Mouse (Mus musculus): ENCODE measurements around the gene Spsb2.
"Not testable (repeated sequence)": the region's sequence is repeated elsewhere in the genome, so short reads cannot be mapped to it uniquely, and the experiment has no call there.

Gene Spsb2

GRCm38 (mm10) chr6:124808358-124809012 lies at the start of gene Spsb2:
Spsb2 (plus strand) TSS chr6:124808661.
- peak; percentile 62 for DNase-seq (ENCODE audit: low spot score)

- no peak for DNase-seq (ENCODE audit: low spot score)
Observed at GRCm38 (mm10) chr6:124758849-124759232, 49.6 kb upstream of the Spsb2 start.

- no peak for DNase-seq (ENCODE audit: low spot score)
Observed at GRCm38 (mm10) chr6:124759259-124759658, 49.2 kb upstream of the Spsb2 start.

- no peak for DNase-seq (ENCODE audit: low spot score)
Observed at GRCm38 (mm10) chr6:124765951-124766350, 42.5 kb upstream of the Spsb2 start.

GRCm38 (mm10) chr6:124767536-124767919 lies 40.9 kb upstream of the Spsb2 start:
- no peak for DNase-seq (ENCODE audit: low spot score)

GRCm38 (mm10) chr6:124767920-124768703 lies 40.3 kb upstream of the Spsb2 start:
- DNase-seq (ENCODE audit: low spot score): no peak

- no peak for DNase-seq (ENCODE audit: low spot score)
Observed at GRCm38 (mm10) chr6:124768704-124769044, 39.8 kb upstream of the Spsb2 start.

- no peak for DNase-seq (ENCODE audit: low spot score)
Observed at GRCm38 (mm10) chr6:124769101-124769765, 39.2 kb upstream of the Spsb2 start, which contains the start of gene Eno2. Eno2 (minus strand) TSS chr6:124769673.

- no peak for DNase-seq (ENCODE audit: low spot score)
Observed at GRCm38 (mm10) chr6:124770013-124770412, 38.4 kb upstream of the Spsb2 start.

DNA sequence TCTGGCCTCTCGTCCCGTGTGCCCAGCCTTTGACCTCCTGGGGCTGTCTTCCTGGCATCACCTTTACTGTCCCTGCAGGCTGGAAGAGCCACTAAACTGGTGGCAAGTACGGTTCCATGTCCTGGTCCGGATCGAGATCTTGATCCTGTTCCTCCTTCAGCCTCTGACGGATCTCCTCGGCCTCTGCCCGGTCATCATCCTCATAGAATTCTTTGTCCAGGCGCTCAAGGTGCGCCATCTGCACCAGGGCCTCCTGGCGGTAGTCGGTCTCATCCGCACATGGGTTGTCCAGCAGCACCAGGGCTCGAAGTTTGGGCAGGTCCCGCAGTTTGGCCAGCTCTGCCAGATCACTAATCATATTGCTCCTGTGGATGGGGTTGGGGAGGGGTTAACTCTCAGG lies 38.0 kb upstream of the Spsb2 start:
- DNase-seq (ENCODE audit: low spot score): no peak

DNA sequence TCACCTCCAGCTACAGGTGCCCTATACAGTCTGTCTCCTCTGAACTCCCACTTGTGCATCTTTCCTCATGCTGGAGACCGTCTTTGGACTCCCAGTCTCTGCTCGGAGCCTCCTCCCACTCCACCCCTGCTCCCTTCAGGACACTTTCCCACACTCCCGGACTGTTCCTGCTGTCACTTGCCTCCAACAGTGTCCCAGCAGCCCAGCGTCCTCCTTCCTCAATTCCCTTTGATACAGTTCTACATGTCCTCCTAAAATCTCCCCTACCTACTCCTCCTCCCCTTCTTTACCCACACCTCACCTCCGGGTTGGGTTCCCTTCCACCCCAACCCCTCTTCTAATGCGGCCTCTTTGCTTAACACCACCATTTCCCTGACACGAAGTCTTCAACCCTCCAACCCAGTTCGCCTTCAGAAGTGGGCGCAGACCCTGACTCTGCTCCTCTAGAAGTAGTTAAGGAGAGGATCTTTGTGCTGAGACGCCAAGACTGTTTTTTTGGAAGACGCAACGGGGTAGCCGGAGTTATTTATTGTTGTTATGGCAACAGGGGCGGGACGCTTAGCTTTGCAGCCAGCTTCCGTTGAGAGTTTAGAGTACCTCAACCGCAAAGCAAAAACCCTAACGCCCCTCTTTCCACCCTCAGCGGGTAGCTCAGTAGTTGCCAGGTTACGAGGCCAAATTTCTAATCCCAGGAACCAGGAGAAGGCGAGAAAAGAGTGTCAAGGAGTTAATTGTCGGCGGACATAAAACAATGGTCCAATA lies 29.1 kb upstream of the Spsb2 start, which contains the start of gene Lrrc23:
TSS of gene Lrrc23 (minus strand) at position 506 of the 762 bp plus-strand sequence.
- no peak for DNase-seq (ENCODE audit: low spot score)

- no peak for DNase-seq (ENCODE audit: low spot score)
Observed at GRCm38 (mm10) chr6:124779984-124780416, 28.5 kb upstream of the Spsb2 start.

GRCm38 (mm10) chr6:124780917-124781316 lies 27.5 kb upstream of the Spsb2 start:
- DNase-seq (ENCODE audit: low spot score): no peak

DNA sequence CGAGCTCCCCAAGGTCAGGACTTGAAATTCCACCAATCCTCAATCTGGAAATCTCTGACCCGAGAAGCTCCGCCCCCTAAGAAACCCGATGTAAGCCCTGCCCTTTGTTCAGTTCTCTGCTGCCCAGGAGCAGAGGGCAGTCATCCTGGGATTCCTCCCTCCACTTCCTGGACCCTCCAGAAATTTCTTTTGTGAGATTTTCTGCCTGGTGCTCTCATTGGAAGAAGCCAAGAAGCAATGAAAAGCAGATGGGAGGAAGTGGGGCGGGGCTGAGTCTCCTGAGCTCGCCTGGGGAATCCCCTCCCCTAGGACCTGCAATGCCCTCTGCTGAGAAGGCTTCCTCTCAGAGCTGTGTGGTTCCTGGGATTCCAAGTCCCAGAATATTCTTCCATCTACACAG lies 26.0 kb upstream of the Spsb2 start:
- no peak for DNase-seq (ENCODE audit: low spot score)

GRCm38 (mm10) chr6:124786756-124787420 lies 21.6 kb upstream of the Spsb2 start:
- no peak for DNase-seq (ENCODE audit: low spot score)

DNA sequence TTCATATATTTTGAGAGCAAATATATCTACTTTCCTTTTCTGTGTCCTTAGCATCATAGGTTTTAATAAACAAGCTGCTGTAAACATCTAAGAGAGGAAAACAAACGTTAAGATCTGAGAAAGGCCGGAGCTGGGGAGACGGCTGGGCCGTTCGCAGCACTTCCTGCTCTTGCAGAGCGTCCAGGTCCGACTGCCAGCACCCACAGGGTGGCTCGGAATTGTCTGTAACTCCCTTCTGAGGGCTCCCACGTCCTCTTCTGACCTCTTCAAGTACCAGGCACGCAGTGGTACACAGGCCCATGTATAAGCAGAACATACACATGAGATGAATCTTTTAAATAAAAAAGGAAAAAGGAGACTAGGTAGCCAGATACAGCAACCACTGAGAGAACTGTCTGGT lies 20.7 kb upstream of the Spsb2 start:
- DNase-seq (ENCODE audit: low spot score): no peak

DNA sequence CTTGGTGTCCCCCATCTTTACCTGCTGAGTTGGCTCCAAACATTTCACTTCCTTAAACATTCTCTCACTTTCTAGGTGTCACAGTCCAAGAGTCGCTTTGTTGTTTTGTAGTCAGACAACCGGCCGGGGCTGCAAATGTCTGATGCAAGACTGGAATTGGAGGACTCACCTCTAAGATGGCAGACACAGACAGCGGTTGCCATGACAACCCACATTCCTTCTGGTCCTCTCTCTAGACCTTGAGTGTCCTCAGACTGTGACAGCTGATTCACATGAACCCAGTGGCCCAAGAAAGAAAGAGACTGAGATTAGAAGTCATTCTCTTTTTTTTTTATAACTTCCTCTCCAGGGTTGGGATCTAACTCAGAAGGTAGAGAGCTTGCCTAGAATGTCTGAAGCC lies 18.9 kb upstream of the Spsb2 start:
- DNase-seq (ENCODE audit: low spot score): no peak

GRCm38 (mm10) chr6:124790121-124790520 lies 18.3 kb upstream of the Spsb2 start:
- DNase-seq (ENCODE audit: low spot score): no peak

DNA sequence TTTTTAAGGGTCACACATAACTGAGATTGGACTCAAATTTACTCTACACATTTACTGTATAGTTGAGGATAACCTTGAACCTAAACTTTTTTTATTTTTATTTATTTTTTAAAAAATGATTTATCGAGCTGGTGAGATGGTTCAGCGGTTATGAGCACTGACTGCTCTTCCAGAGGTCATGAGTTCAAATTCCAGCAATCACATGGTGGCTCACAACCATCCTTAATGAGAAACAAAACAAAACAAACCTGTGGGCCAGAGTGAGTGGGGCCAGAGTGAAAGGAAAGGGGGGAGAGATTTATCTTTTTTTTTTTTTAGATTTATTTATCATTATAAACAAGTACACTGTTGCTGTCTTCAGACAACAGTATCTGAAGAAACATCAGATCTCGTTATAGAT lies 16.6 kb upstream of the Spsb2 start:
- DNase-seq (ENCODE audit: low spot score): no peak

- DNase-seq (ENCODE audit: low spot score): no peak
Observed at GRCm38 (mm10) chr6:124795781-124796180, 12.7 kb upstream of the Spsb2 start.

DNA sequence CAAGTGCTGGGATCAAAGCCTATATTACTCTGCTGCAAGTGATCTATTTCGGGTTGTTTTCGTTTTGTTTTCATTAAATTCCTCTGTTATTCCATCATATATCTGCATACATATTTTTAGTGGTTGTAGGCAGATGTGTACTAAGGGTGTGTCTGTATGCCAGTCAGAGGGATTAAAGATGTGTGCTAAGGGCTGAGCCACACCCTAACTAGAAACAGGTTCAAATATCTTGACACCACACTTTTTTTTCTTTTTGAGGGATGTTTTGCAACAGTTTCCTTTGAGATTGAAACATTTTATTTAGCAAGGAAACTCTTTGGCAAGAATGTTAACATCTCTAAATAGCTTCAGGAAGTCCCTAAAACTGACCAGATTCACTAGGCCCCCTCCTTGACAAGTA lies 12.3 kb upstream of the Spsb2 start:
- DNase-seq (ENCODE audit: low spot score): no peak

DNA sequence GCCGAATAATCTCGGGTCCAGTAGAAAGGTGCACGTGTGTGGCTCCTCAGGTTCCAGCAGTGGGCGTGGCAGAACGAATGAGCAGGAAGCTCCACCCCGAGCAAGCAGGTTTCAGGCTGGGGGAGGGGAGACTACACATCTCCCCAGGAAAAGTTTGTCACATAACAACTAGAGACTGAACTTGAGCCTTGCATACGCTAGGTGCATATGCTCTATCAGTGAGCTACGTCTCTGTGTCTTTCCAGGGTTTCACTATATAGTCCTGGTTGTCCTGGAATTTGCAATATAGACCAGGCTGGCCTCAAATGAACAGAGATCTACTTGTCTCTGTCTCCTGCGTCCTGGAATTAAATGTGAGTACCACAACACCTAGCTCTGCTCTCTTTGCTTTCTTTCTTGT lies 6.1 kb upstream of the Spsb2 start:
- not testable (repeated sequence) for DNase-seq (ENCODE audit: low spot score)
